Mouse (Mus musculus) neural tube, embryonic 12.5 days (tissue): ENCODE measurements around the gene Itga2. TPM values are rescaled to one million over a fixed set of nuclear protein-coding genes. Genes with fewer than 3 reads are reported as not detected.

Experiments used
- ATAC-seq: fragments of 200-750 bp; cut with Nextera tagmentation; 2 replicates; pipeline ENCODE4 v1.8.0; 2017; ENCODE audit warnings: low read depth, mild to moderate bottlenecking, moderate TSS enrichment, moderate library complexity; ENCODE audit not compliant: low FRiP score
- H3K27ac ChIP-seq: fragments of 300-500 bp; sonication (generic); 2 replicates; pipeline ENCODE4 v1.5.1; 2016
- H3K27me3 ChIP-seq: fragments of 300-500 bp; sonication (generic); replicated peaks from 2 replicates; pipeline ENCODE4 v1.6.1; 2016; ENCODE audit warnings: mild to moderate bottlenecking
- H3K36me3 ChIP-seq: fragments of 300-500 bp; sonication (generic); 2 replicates; pipeline ENCODE4 v1.6.1; 2016; ENCODE audit warnings: mild to moderate bottlenecking
- H3K4me1 ChIP-seq: fragments of 300-500 bp; sonication (generic); 2 replicates; pipeline ENCODE4 v1.6.1; 2016
- H3K4me2 ChIP-seq: fragments of 300-500 bp; sonication (generic); replicated peaks from 2 replicates; pipeline ENCODE4 v1.6.1; 2016; ENCODE audit warnings: mild to moderate bottlenecking
- H3K4me3 ChIP-seq: fragments of 300-500 bp; sonication (generic); 2 replicates; pipeline ENCODE4 v1.5.1; 2016
- H3K9ac ChIP-seq: fragments of 300-500 bp; sonication (generic); 2 replicates; pipeline ENCODE4 v1.6.1; 2016; ENCODE audit warnings: mild to moderate bottlenecking
- H3K9me3 ChIP-seq: fragments of 300-500 bp; sonication (generic); 2 replicates; pipeline ENCODE4 v1.6.1; 2016; ENCODE audit warnings: mild to moderate bottlenecking
- WGBS: fragments of 180-500 bp; shearing (Covaris S2); methylation state at CpG from one replicate; pipeline ENCODE4 v1.1.7; 2016; 5-methylcytosine and 5-hydroxymethylcytosine counted together
- polyA plus RNA-seq: library from polyadenylated mRNA; unstranded; fragments of >200 nt; fragmentation: Nextera tagmentation; extraction: Ambion mirVana; gene quantifications from 2 replicates; pipeline ENCODE4 v1.2.1, GENCODE M21; 2016

The Itga2 gene
- polyA plus RNA-seq, 1 experiment from 2014 or later: 1.3 TPM

- WGBS: 94% methylated on average over 6 of the region's 6 CpGs
- Histone ChIP-seq H3K27me3 (no peaks in the 10 kb centered on the region), H3K4me1 (no peaks in the 10 kb centered on the region), H3K4me3 (no peak overlapping the region), H3K9ac (no peak overlapping the region), H3K27ac (no peak overlapping the region), H3K4me2 (no peak overlapping the region), H3K36me3 (no peaks in the 10 kb centered on the region), H3K9me3 (no peaks in the 10 kb centered on the region)
- no peak for ATAC-seq
These were observed 57.2 kb downstream of the Itga2 start for GRCm38 (mm10) chr13:114874738-114875137.

- 89% methylated on average over 4 of the region's 4 CpGs for WGBS
- Histone ChIP-seq H3K36me3 (no peaks in the 10 kb centered on the region), H3K4me1 (no peaks in the 10 kb centered on the region; the same call in 1 of the 2 replicates), H3K9me3 (no peaks in the 10 kb centered on the region), H3K9ac (no peak overlapping the region), H3K27me3 (no peaks in the 10 kb centered on the region), H3K4me3 (no peak overlapping the region), H3K4me2 (no peak overlapping the region), H3K27ac (no peak overlapping the region)
- ATAC-seq: no peak
These were observed 74.4 kb downstream of the Itga2 start for GRCm38 (mm10) chr13:114857525-114857924.

- no peaks in the 10 kb centered on the region for H3K9me3 ChIP-seq
- WGBS: 57% methylated on average over 7 of the region's 7 CpGs
- no peak for ATAC-seq
- no peak overlapping the region for H3K4me2 ChIP-seq
- no peaks in the 10 kb centered on the region; the same call in 1 of the 2 replicates for H3K4me1 ChIP-seq
- H3K4me3 ChIP-seq: no peak overlapping the region
- no peaks in the 10 kb centered on the region for H3K27me3 ChIP-seq
- no peak overlapping the region for H3K9ac ChIP-seq
- H3K27ac ChIP-seq: no peak overlapping the region
- H3K36me3 ChIP-seq: no peaks in the 10 kb centered on the region
These were observed 75.7 kb downstream of the Itga2 start for GRCm38 (mm10) chr13:114856269-114856627.

GRCm38 (mm10) chr13:114855573-114856268, 76.2 kb downstream of the Itga2 start:
- H3K36me3 ChIP-seq: no peaks in the 10 kb centered on the region
- no peaks in the 10 kb centered on the region; the same call in 1 of the 2 replicates for H3K4me1 ChIP-seq
- 36% methylated on average over 15 of the region's 15 CpGs for WGBS
- H3K27me3 ChIP-seq: no peaks in the 10 kb centered on the region
- 0 out of 2 replicates have a peak overlapping the region, but pooled peaks have one; percentile 8 for H3K9ac ChIP-seq
- no peak overlapping the region for H3K4me3 ChIP-seq
- 0 out of 2 replicates have a peak, but pooled peaks have one; percentile 29 for ATAC-seq
- H3K27ac ChIP-seq: no peak overlapping the region
- no peaks in the 10 kb centered on the region for H3K9me3 ChIP-seq
- peak overlapping the region; percentile 28 for H3K4me2 ChIP-seq

- Histone ChIP-seq H3K4me2 (no peak overlapping the region), H3K4me3 (no peak overlapping the region), H3K36me3 (no peaks in the 10 kb centered on the region), H3K27me3 (no peaks in the 10 kb centered on the region), H3K9ac (no peak overlapping the region), H3K4me1 (no peaks in the 10 kb centered on the region; the same call in 1 of the 2 replicates), H3K27ac (no peak overlapping the region), H3K9me3 (no peaks in the 10 kb centered on the region)
- no peak for ATAC-seq
- WGBS: 91% methylated on average over 3 of the region's 3 CpGs
These were observed 77.5 kb downstream of the Itga2 start for GRCm38 (mm10) chr13:114854428-114854827.

- WGBS: 91% methylated on average over 6 of the region's 6 CpGs
- H3K9me3 ChIP-seq: no peaks in the 10 kb centered on the region
- H3K4me2 ChIP-seq: no peak overlapping the region
- ATAC-seq: no peak
- H3K27ac ChIP-seq: no peak overlapping the region
- H3K4me3 ChIP-seq: no peak overlapping the region
- no peaks in the 10 kb centered on the region for H3K36me3 ChIP-seq
- no peaks in the 10 kb centered on the region; the same call in 1 of the 2 replicates for H3K4me1 ChIP-seq
- no peaks in the 10 kb centered on the region for H3K27me3 ChIP-seq
- H3K9ac ChIP-seq: no peak overlapping the region
These were observed 77.9 kb downstream of the Itga2 start for GRCm38 (mm10) chr13:114854023-114854422.

GRCm38 (mm10) chr13:114853152-114853551, 78.7 kb downstream of the Itga2 start:
- H3K4me1 ChIP-seq: no peaks in the 10 kb centered on the region; the same call in 1 of the 2 replicates
- H3K36me3 ChIP-seq: no peaks in the 10 kb centered on the region
- H3K9me3 ChIP-seq: no peaks in the 10 kb centered on the region
- no peaks in the 10 kb centered on the region for H3K27me3 ChIP-seq
- H3K27ac ChIP-seq: no peak overlapping the region
- ATAC-seq: no peak
- H3K4me2 ChIP-seq: no peak overlapping the region
- no peak overlapping the region for H3K4me3 ChIP-seq
- 88% methylated on average over 2 of the region's 2 CpGs for WGBS
- no peak overlapping the region for H3K9ac ChIP-seq

- no peaks in the 10 kb centered on the region for H3K36me3 ChIP-seq
- no peaks in the 10 kb centered on the region; the same call in 1 of the 2 replicates for H3K4me1 ChIP-seq
- H3K4me2 ChIP-seq: no peak overlapping the region
- WGBS: 42% methylated on average over 6 of the region's 6 CpGs
- H3K9ac ChIP-seq: no peak overlapping the region
- ATAC-seq: no peak
- H3K27ac ChIP-seq: no peak overlapping the region
- no peak overlapping the region for H3K4me3 ChIP-seq
- no peaks in the 10 kb centered on the region for H3K9me3 ChIP-seq
- H3K27me3 ChIP-seq: no peaks in the 10 kb centered on the region
These were observed 79.4 kb downstream of the Itga2 start for GRCm38 (mm10) chr13:114852264-114853111.

- no peak overlapping the region for H3K4me2 ChIP-seq
- H3K9me3 ChIP-seq: no peaks in the 10 kb centered on the region
- WGBS: 74% methylated on average over 3 of the region's 3 CpGs
- H3K27me3 ChIP-seq: no peaks in the 10 kb centered on the region
- no peaks in the 10 kb centered on the region for H3K4me1 ChIP-seq
- H3K4me3 ChIP-seq: no peak overlapping the region
- no peak overlapping the region for H3K9ac ChIP-seq
- H3K36me3 ChIP-seq: no peaks in the 10 kb centered on the region
- H3K27ac ChIP-seq: no peak overlapping the region
- no peak for ATAC-seq
These were observed 83.0 kb downstream of the Itga2 start for GRCm38 (mm10) chr13:114848945-114849344.

GRCm38 (mm10) chr13:114845804-114846203, 86.1 kb downstream of the Itga2 start:
- ATAC-seq: no peak
- H3K4me1 ChIP-seq: no peaks in the 10 kb centered on the region
- H3K4me2 ChIP-seq: no peak overlapping the region
- no peaks in the 10 kb centered on the region for H3K27me3 ChIP-seq
- 88% methylated on average over 6 of the region's 6 CpGs for WGBS
- no peaks in the 10 kb centered on the region for H3K9me3 ChIP-seq
- no peak overlapping the region for H3K9ac ChIP-seq
- H3K36me3 ChIP-seq: no peaks in the 10 kb centered on the region
- H3K27ac ChIP-seq: no peak overlapping the region
- H3K4me3 ChIP-seq: no peak overlapping the region

GRCm38 (mm10) chr13:114843318-114843717, 88.6 kb downstream of the Itga2 start:
- peaks cover 5% of the 10 kb centered on the region; the same call in 1 of the 2 replicates for H3K4me1 ChIP-seq
- 63% methylated on average over 1 of the region's 1 CpGs for WGBS
- no peak overlapping the region for H3K4me2 ChIP-seq
- no peak overlapping the region for H3K27ac ChIP-seq
- H3K36me3 ChIP-seq: no peaks in the 10 kb centered on the region
- no peak overlapping the region for H3K4me3 ChIP-seq
- no peak for ATAC-seq
- no peaks in the 10 kb centered on the region for H3K27me3 ChIP-seq
- no peak overlapping the region for H3K9ac ChIP-seq
- no peaks in the 10 kb centered on the region for H3K9me3 ChIP-seq

GRCm38 (mm10) chr13:114840545-114840944, 91.4 kb downstream of the Itga2 start:
- H3K27ac ChIP-seq: no peak overlapping the region
- H3K9me3 ChIP-seq: no peaks in the 10 kb centered on the region
- 0 out of 2 replicates have a peak, but pooled peaks cover 2% of the 10 kb centered on the region for H3K36me3 ChIP-seq
- H3K9ac ChIP-seq: no peak overlapping the region
- no peaks in the 10 kb centered on the region for H3K27me3 ChIP-seq
- 90% methylated on average over 4 of the region's 4 CpGs for WGBS
- no peak for ATAC-seq
- peaks cover 13% of the 10 kb centered on the region; the same call in 1 of the 2 replicates for H3K4me1 ChIP-seq
- no peak overlapping the region for H3K4me2 ChIP-seq
- no peak overlapping the region for H3K4me3 ChIP-seq
